Mouse (Mus musculus): ENCODE data around the gene Cask. TPM values are rescaled to one million over a fixed set of nuclear protein-coding genes. Genes with fewer than 3 reads are reported as not detected.

Gene Cask
- polyA plus RNA-seq, 1 experiment from 2014 or later, result 21.6 TPM

- WGBS, result 85% methylated on average over 1 of the region's 1 CpGs
- no peaks in the 10 kb centered on the region for H3K27me3 ChIP-seq (ENCODE audit: control insufficient read depth, insufficient read depth, low read length)
- H3K36me3 ChIP-seq (replicated peaks; ENCODE audit: control insufficient read depth, insufficient read depth, low read depth, low read length), result no peaks in the 10 kb centered on the region
- H3K9me3 ChIP-seq (replicated peaks; ENCODE audit: control insufficient read depth, low read length), result no peaks in the 10 kb centered on the region
- ATAC-seq (replicated peaks; ENCODE audit: insufficient number of reproducible peaks, low FRiP score, low TSS enrichment, low read depth) (no peak), DNase-seq (ENCODE audit: low spot score) (no peak)
- H3K9ac ChIP-seq (replicated peaks; ENCODE audit: low read length), result no peak overlapping the region
- H3K4me3 ChIP-seq (ENCODE audit: low read depth, low read length), result no peak overlapping the region
- no peak overlapping the region for H3K4me2 ChIP-seq (ENCODE audit: low read depth, low read length)
- no peak overlapping the region for H3K27ac ChIP-seq (replicated peaks; ENCODE audit: low read depth, low read length)
- H3K4me1 ChIP-seq (ENCODE audit: control insufficient read depth, insufficient read depth, low read length), result no peaks in the 10 kb centered on the region
Observed at GRCm38 (mm10) chrX:13489761-13490160, 361.4 kb downstream of the Cask start.

- no peaks in the 10 kb centered on the region for H3K27me3 ChIP-seq (ENCODE audit: control insufficient read depth, insufficient read depth, low read length)
- no peak for ATAC-seq (replicated peaks; ENCODE audit: insufficient number of reproducible peaks, low FRiP score, low TSS enrichment, low read depth)
Observed at GRCm38 (mm10) chrX:13489001-13489400, 362.2 kb downstream of the Cask start.

GRCm38 (mm10) chrX:13484447-13484846, 366.7 kb downstream of the Cask start:
- no peak overlapping the region for H3K4me3 ChIP-seq (ENCODE audit: low read depth, low read length)
- H3K4me2 ChIP-seq (ENCODE audit: low read depth, low read length), result no peak overlapping the region
- ATAC-seq (replicated peaks; ENCODE audit: insufficient number of reproducible peaks, low FRiP score, low TSS enrichment, low read depth), result no peak
- H3K9me3 ChIP-seq (replicated peaks; ENCODE audit: control insufficient read depth, low read length), result no peaks in the 10 kb centered on the region
- H3K36me3 ChIP-seq (replicated peaks; ENCODE audit: control insufficient read depth, insufficient read depth, low read depth, low read length), result no peaks in the 10 kb centered on the region
- no peak overlapping the region for H3K9ac ChIP-seq (replicated peaks; ENCODE audit: low read length)
- no peaks in the 10 kb centered on the region for H3K4me1 ChIP-seq (ENCODE audit: control insufficient read depth, insufficient read depth, low read length)
- no peak for DNase-seq (ENCODE audit: low spot score)
- no peaks in the 10 kb centered on the region for H3K27me3 ChIP-seq (ENCODE audit: control insufficient read depth, insufficient read depth, low read length)
- H3K27ac ChIP-seq (replicated peaks; ENCODE audit: low read depth, low read length), result no peak overlapping the region

More at GRCm38 (mm10) chrX:13489001-13489400, 362.2 kb downstream of the Cask start:
- no peaks in the 10 kb centered on the region for H3K4me1 ChIP-seq (ENCODE audit: control insufficient read depth, insufficient read depth, low read length)
- H3K36me3 ChIP-seq (replicated peaks; ENCODE audit: control insufficient read depth, insufficient read depth, low read depth, low read length), result no peaks in the 10 kb centered on the region
- no peak overlapping the region for H3K4me3 ChIP-seq (ENCODE audit: low read depth, low read length)
- no peak overlapping the region for H3K9ac ChIP-seq (replicated peaks; ENCODE audit: low read length)
- H3K4me2 ChIP-seq (ENCODE audit: low read depth, low read length), result no peak overlapping the region
- WGBS, result 83% methylated on average over 3 of the region's 3 CpGs
- no peak overlapping the region for H3K27ac ChIP-seq (replicated peaks; ENCODE audit: low read depth, low read length)
- DNase-seq (ENCODE audit: low spot score), result no peak
- H3K9me3 ChIP-seq (replicated peaks; ENCODE audit: control insufficient read depth, low read length), result no peaks in the 10 kb centered on the region

DNA sequence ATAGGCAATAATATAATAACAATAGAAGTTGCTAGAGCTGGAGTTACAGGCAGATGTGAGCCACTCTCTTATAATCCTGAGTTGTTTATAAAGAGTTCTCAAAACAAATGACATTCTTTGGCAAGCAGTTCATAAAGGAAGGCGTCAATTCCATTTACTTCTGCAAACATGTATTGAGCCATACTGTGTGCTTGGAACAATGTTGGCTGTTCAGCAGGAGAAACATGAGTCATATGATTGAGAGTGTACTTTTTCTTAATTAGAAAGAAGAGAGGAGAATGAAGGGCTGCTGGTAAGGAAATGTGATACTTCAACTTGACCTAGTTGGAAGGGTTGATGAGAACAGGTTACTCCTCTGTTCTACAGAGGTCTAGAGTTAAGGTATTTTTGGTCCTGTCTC, 368.6 kb downstream of the Cask start:
- no peaks in the 10 kb centered on the region for H3K4me1 ChIP-seq (ENCODE audit: control insufficient read depth, insufficient read depth, low read length)
- 83% methylated on average over 1 of the region's 1 CpGs for WGBS
- DNase-seq (ENCODE audit: low spot score), result no peak
- no peaks in the 10 kb centered on the region for H3K9me3 ChIP-seq (replicated peaks; ENCODE audit: control insufficient read depth, low read length)
- H3K9ac ChIP-seq (replicated peaks; ENCODE audit: low read length), result no peak overlapping the region
- no peaks in the 10 kb centered on the region for H3K27me3 ChIP-seq (ENCODE audit: control insufficient read depth, insufficient read depth, low read length)
- H3K27ac ChIP-seq (replicated peaks; ENCODE audit: low read depth, low read length), result no peak overlapping the region
- no peak overlapping the region for H3K4me3 ChIP-seq (ENCODE audit: low read depth, low read length)
- no peaks in the 10 kb centered on the region for H3K36me3 ChIP-seq (replicated peaks; ENCODE audit: control insufficient read depth, insufficient read depth, low read depth, low read length)
- ATAC-seq (replicated peaks; ENCODE audit: insufficient number of reproducible peaks, low FRiP score, low TSS enrichment, low read depth), result no peak
- no peak overlapping the region for H3K4me2 ChIP-seq (ENCODE audit: low read depth, low read length)

GRCm38 (mm10) chrX:13479570-13479969, 371.6 kb downstream of the Cask start:
- no peak for DNase-seq (ENCODE audit: low spot score)
- no peaks in the 10 kb centered on the region for H3K9me3 ChIP-seq (replicated peaks; ENCODE audit: control insufficient read depth, low read length)
- ATAC-seq (replicated peaks; ENCODE audit: insufficient number of reproducible peaks, low FRiP score, low TSS enrichment, low read depth), result no peak
- no peak overlapping the region for H3K4me2 ChIP-seq (ENCODE audit: low read depth, low read length)
- H3K9ac ChIP-seq (replicated peaks; ENCODE audit: low read length), result no peak overlapping the region
- no peak overlapping the region for H3K27ac ChIP-seq (replicated peaks; ENCODE audit: low read depth, low read length)
- no peak overlapping the region for H3K4me3 ChIP-seq (ENCODE audit: low read depth, low read length)
- H3K27me3 ChIP-seq (ENCODE audit: control insufficient read depth, insufficient read depth, low read length), result no peaks in the 10 kb centered on the region
- no peaks in the 10 kb centered on the region for H3K4me1 ChIP-seq (ENCODE audit: control insufficient read depth, insufficient read depth, low read length)
- no peaks in the 10 kb centered on the region for H3K36me3 ChIP-seq (replicated peaks; ENCODE audit: control insufficient read depth, insufficient read depth, low read depth, low read length)

GRCm38 (mm10) chrX:13478298-13478697, 372.9 kb downstream of the Cask start:
- H3K27ac ChIP-seq (replicated peaks; ENCODE audit: low read depth, low read length), result no peak overlapping the region
- H3K4me2 ChIP-seq (ENCODE audit: low read depth, low read length), result no peak overlapping the region
- no peak for DNase-seq (ENCODE audit: low spot score)
- H3K36me3 ChIP-seq (replicated peaks; ENCODE audit: control insufficient read depth, insufficient read depth, low read depth, low read length), result no peaks in the 10 kb centered on the region
- no peak for ATAC-seq (replicated peaks; ENCODE audit: insufficient number of reproducible peaks, low FRiP score, low TSS enrichment, low read depth)
- no peaks in the 10 kb centered on the region; the same call in 1 of the 2 replicates for H3K27me3 ChIP-seq (ENCODE audit: control insufficient read depth, insufficient read depth, low read length)
- no peaks in the 10 kb centered on the region for H3K4me1 ChIP-seq (ENCODE audit: control insufficient read depth, insufficient read depth, low read length)
- no peaks in the 10 kb centered on the region for H3K9me3 ChIP-seq (replicated peaks; ENCODE audit: control insufficient read depth, low read length)
- WGBS, result 70% methylated on average over 5 of the region's 5 CpGs
- no peak overlapping the region for H3K9ac ChIP-seq (replicated peaks; ENCODE audit: low read length)
- H3K4me3 ChIP-seq (ENCODE audit: low read depth, low read length), result no peak overlapping the region

DNA sequence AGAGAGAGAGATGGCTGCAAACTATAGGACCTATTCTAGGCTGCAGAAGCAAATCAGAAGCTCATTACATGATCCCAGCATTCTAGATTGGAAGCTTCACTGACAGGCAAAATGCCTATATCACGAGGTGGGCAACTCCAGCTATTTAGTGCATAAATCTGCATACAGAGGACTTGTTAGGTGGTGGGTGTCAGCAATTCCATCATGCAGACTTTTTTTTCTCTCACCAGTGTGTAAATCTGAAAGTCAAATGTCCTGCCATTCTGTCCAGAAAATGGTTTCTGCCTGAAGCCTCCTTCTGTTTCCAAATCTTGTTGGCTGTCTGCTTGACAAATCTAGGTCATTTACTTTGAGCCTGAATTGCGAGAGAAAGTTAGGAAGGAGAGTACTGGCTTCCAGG, 373.6 kb downstream of the Cask start:
- no peak overlapping the region for H3K4me3 ChIP-seq (ENCODE audit: low read depth, low read length)
- DNase-seq (ENCODE audit: low spot score) (no peak), ATAC-seq (replicated peaks; ENCODE audit: insufficient number of reproducible peaks, low FRiP score, low TSS enrichment, low read depth) (no peak)
- no peaks in the 10 kb centered on the region for H3K36me3 ChIP-seq (replicated peaks; ENCODE audit: control insufficient read depth, insufficient read depth, low read depth, low read length)
- no peak overlapping the region for H3K9ac ChIP-seq (replicated peaks; ENCODE audit: low read length)
- no peaks in the 10 kb centered on the region for H3K9me3 ChIP-seq (replicated peaks; ENCODE audit: control insufficient read depth, low read length)
- H3K4me1 ChIP-seq (ENCODE audit: control insufficient read depth, insufficient read depth, low read length), result no peaks in the 10 kb centered on the region
- WGBS, result 68% methylated on average over 2 of the region's 2 CpGs
- no peak overlapping the region for H3K4me2 ChIP-seq (ENCODE audit: low read depth, low read length)
- no peak overlapping the region for H3K27ac ChIP-seq (replicated peaks; ENCODE audit: low read depth, low read length)
- no peaks in the 10 kb centered on the region; the same call in 1 of the 2 replicates for H3K27me3 ChIP-seq (ENCODE audit: control insufficient read depth, insufficient read depth, low read length)

- no peaks in the 10 kb centered on the region for H3K9me3 ChIP-seq (replicated peaks; ENCODE audit: control insufficient read depth, low read length)
- no peak overlapping the region for H3K27ac ChIP-seq (replicated peaks; ENCODE audit: low read depth, low read length)
- 71% methylated on average over 1 of the region's 1 CpGs for WGBS
- no peak for DNase-seq (ENCODE audit: low spot score)
- no peaks in the 10 kb centered on the region for H3K4me1 ChIP-seq (ENCODE audit: control insufficient read depth, insufficient read depth, low read length)
- no peak overlapping the region for H3K9ac ChIP-seq (replicated peaks; ENCODE audit: low read length)
- no peaks in the 10 kb centered on the region; the same call in 1 of the 2 replicates for H3K27me3 ChIP-seq (ENCODE audit: control insufficient read depth, insufficient read depth, low read length)
- no peak overlapping the region for H3K4me2 ChIP-seq (ENCODE audit: low read depth, low read length)
- no peak for ATAC-seq (replicated peaks; ENCODE audit: insufficient number of reproducible peaks, low FRiP score, low TSS enrichment, low read depth)
- H3K4me3 ChIP-seq (ENCODE audit: low read depth, low read length), result no peak overlapping the region
- no peaks in the 10 kb centered on the region for H3K36me3 ChIP-seq (replicated peaks; ENCODE audit: control insufficient read depth, insufficient read depth, low read depth, low read length)
Observed at GRCm38 (mm10) chrX:13475382-13475781, 375.8 kb downstream of the Cask start.

Measured in embryonic facial prominence, embryonic 11.5 days (tissue).